Mouse (Mus musculus): ENCODE data around the gene Slc11a2.

DNA sequence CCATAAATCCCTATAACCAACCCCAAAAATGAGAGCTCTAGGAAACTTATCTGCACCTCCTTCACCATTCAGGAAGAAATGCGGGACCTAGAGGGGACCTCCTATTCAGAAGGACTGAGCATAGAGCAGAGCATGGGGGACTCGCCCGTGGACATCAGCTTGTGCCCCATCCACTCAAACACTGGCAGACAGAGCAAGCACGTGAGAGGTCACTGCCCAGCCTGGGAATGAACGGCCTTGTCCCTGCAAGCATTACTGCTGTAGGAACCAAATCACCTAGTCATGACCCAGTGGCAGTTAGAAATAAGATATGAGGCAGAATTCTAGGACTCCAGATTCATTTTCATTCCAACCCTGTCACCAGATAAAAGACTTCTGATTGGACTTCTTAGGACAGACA lies 13.1 kb downstream of the Slc11a2 start:
- no peak for TF ChIP-seq CTCF (IDR thresholded peaks at IDR 0.05; ENCODE audit: borderline replicate concordance, extremely low read depth, insufficient read depth, insufficient read length)
- TF ChIP-seq POLR2A (IDR thresholded peaks at IDR 0.05; ENCODE audit: borderline replicate concordance, extremely low read depth, insufficient read depth, insufficient read length, poor library complexity, severe bottlenecking), result no peak
